Mouse (Mus musculus): ENCODE measurements at regions not wholly inside any gene's neighbourhood (a gene's known extent, or its start where the extent isn't known, plus 50 kb on each side); places are given as distances from the start of the nearest gene placed in this dataset.
A peak's percentile ranks its signal among the peaks of the same experiment; 100 is the strongest.

- no peak for ATAC-seq (ENCODE audit: low FRiP score, low TSS enrichment)
- no peaks in the 10 kb centered on the region for H3K27me3 ChIP-seq (ENCODE audit: insufficient read depth, low read length)
Measured at GRCm38 (mm10) chr7:78003086-78003485, 734.7 kb downstream of the Ntrk3 start.

GRCm38 (mm10) chr7:77993840-77994239 is 744.0 kb downstream of the Ntrk3 start:
- no peak overlapping the region for H3K27ac ChIP-seq (ENCODE audit: low read length)
- 81% methylated on average over 2 of the region's 2 CpGs for whole genome bisulfite sequencing
- no peak overlapping the region for H3K9ac ChIP-seq (replicated peaks; ENCODE audit: low read length)
- no peaks in the 10 kb centered on the region for H3K4me1 ChIP-seq (ENCODE audit: insufficient read depth, low read length)
- H3K9me3 ChIP-seq (ENCODE audit: low read length) = no peaks in the 10 kb centered on the region
- H3K36me3 ChIP-seq (ENCODE audit: insufficient read depth, low read length) = no peaks in the 10 kb centered on the region
- no peaks in the 10 kb centered on the region for H3K27me3 ChIP-seq (ENCODE audit: insufficient read depth, low read length)
- no peak for ATAC-seq (ENCODE audit: low FRiP score, low TSS enrichment)
- no peak overlapping the region for H3K4me2 ChIP-seq (replicated peaks; ENCODE audit: low read depth, low read length)
- no peak overlapping the region for H3K4me3 ChIP-seq (ENCODE audit: low read length)

More at GRCm38 (mm10) chr7:78003086-78003485, 734.7 kb downstream of the Ntrk3 start:
- Histone ChIP-seq H3K36me3 (ENCODE audit: insufficient read depth, low read length) (no peaks in the 10 kb centered on the region), H3K4me2 (replicated peaks; ENCODE audit: low read depth, low read length) (no peak overlapping the region), H3K27ac (ENCODE audit: low read length) (no peak overlapping the region), H3K4me1 (ENCODE audit: insufficient read depth, low read length) (no peaks in the 10 kb centered on the region), H3K4me3 (ENCODE audit: low read length) (no peak overlapping the region), H3K9me3 (ENCODE audit: low read length) (no peaks in the 10 kb centered on the region), H3K9ac (replicated peaks; ENCODE audit: low read length) (no peak overlapping the region)
- 81% methylated on average over 2 of the region's 2 CpGs for WGBS

- no peaks in the 10 kb centered on the region for H3K9me3 ChIP-seq (ENCODE audit: low read length)
- no peaks in the 10 kb centered on the region for H3K4me1 ChIP-seq (ENCODE audit: insufficient read depth, low read length)
- no peak overlapping the region for H3K4me2 ChIP-seq (replicated peaks; ENCODE audit: low read depth, low read length)
- no peak overlapping the region for H3K4me3 ChIP-seq (ENCODE audit: low read length)
- WGBS = 70% methylated on average over 10 of the region's 10 CpGs
- H3K27me3 ChIP-seq (ENCODE audit: insufficient read depth, low read length) = no peaks in the 10 kb centered on the region
- no peak for ATAC-seq (ENCODE audit: low FRiP score, low TSS enrichment)
- no peaks in the 10 kb centered on the region for H3K36me3 ChIP-seq (ENCODE audit: insufficient read depth, low read length)
- H3K27ac ChIP-seq (ENCODE audit: low read length) = no peak overlapping the region
- no peak overlapping the region for H3K9ac ChIP-seq (replicated peaks; ENCODE audit: low read length)
Measured at GRCm38 (mm10) chr7:77990150-77990549, 747.7 kb downstream of the Ntrk3 start.

- no peaks in the 10 kb centered on the region for H3K9me3 ChIP-seq (ENCODE audit: low read length)
- 53% methylated on average over 5 of the region's 5 CpGs for WGBS
- H3K27ac ChIP-seq (ENCODE audit: low read length) = no peak overlapping the region
- H3K4me3 ChIP-seq (ENCODE audit: low read length) = no peak overlapping the region
- H3K27me3 ChIP-seq (ENCODE audit: insufficient read depth, low read length) = no peaks in the 10 kb centered on the region
- ATAC-seq (ENCODE audit: low FRiP score, low TSS enrichment) = no peak
- no peaks in the 10 kb centered on the region for H3K4me1 ChIP-seq (ENCODE audit: insufficient read depth, low read length)
- H3K36me3 ChIP-seq (ENCODE audit: insufficient read depth, low read length) = no peaks in the 10 kb centered on the region
- no peak overlapping the region for H3K4me2 ChIP-seq (replicated peaks; ENCODE audit: low read depth, low read length)
- no peak overlapping the region for H3K9ac ChIP-seq (replicated peaks; ENCODE audit: low read length)
Measured at GRCm38 (mm10) chr7:77988177-77988576, 749.6 kb downstream of the Ntrk3 start.

- Histone ChIP-seq H3K27ac (ENCODE audit: low read length) (no peak overlapping the region), H3K9ac (replicated peaks; ENCODE audit: low read length) (no peak overlapping the region), H3K36me3 (ENCODE audit: insufficient read depth, low read length) (no peaks in the 10 kb centered on the region), H3K4me2 (replicated peaks; ENCODE audit: low read depth, low read length) (no peak overlapping the region), H3K9me3 (ENCODE audit: low read length) (0 out of 2 replicates have a peak, but pooled peaks cover under 1% of the 10 kb centered on the region), H3K4me1 (ENCODE audit: insufficient read depth, low read length) (no peaks in the 10 kb centered on the region), H3K27me3 (ENCODE audit: insufficient read depth, low read length) (no peaks in the 10 kb centered on the region), H3K4me3 (ENCODE audit: low read length) (no peak overlapping the region)
- no peak for ATAC-seq (ENCODE audit: low FRiP score, low TSS enrichment)
- WGBS = 71% methylated on average over 2 of the region's 2 CpGs
Measured at GRCm38 (mm10) chr7:77966658-77967057, 771.2 kb downstream of the Ntrk3 start.

- H3K27ac ChIP-seq (ENCODE audit: low read length) = no peak overlapping the region
- H3K4me3 ChIP-seq (ENCODE audit: low read length) = no peak overlapping the region
- H3K36me3 ChIP-seq (ENCODE audit: insufficient read depth, low read length) = no peaks in the 10 kb centered on the region
- no peaks in the 10 kb centered on the region for H3K9me3 ChIP-seq (ENCODE audit: low read length)
- no peaks in the 10 kb centered on the region for H3K27me3 ChIP-seq (ENCODE audit: insufficient read depth, low read length)
- 45% methylated on average over 2 of the region's 2 CpGs for WGBS
- no peak for ATAC-seq (ENCODE audit: low FRiP score, low TSS enrichment)
- no peaks in the 10 kb centered on the region for H3K4me1 ChIP-seq (ENCODE audit: insufficient read depth, low read length)
- no peak overlapping the region for H3K4me2 ChIP-seq (replicated peaks; ENCODE audit: low read depth, low read length)
- H3K9ac ChIP-seq (replicated peaks; ENCODE audit: low read length) = no peak overlapping the region
Measured at GRCm38 (mm10) chr7:77933366-77933765, 804.4 kb downstream of the Ntrk3 start.

GRCm38 (mm10) chr7:77928479-77929467 is 809.0 kb downstream of the Ntrk3 start:
- WGBS = 67% methylated on average over 4 of the region's 4 CpGs
- H3K27ac ChIP-seq (ENCODE audit: low read length) = peak overlapping the region; percentile 8
- no peak overlapping the region for H3K4me3 ChIP-seq (ENCODE audit: low read length)
- H3K9me3 ChIP-seq (ENCODE audit: low read length) = no peaks in the 10 kb centered on the region
- no peaks in the 10 kb centered on the region for H3K36me3 ChIP-seq (ENCODE audit: insufficient read depth, low read length)
- H3K27me3 ChIP-seq (ENCODE audit: insufficient read depth, low read length) = no peaks in the 10 kb centered on the region
- H3K9ac ChIP-seq (replicated peaks; ENCODE audit: low read length) = no peak overlapping the region
- no peaks in the 10 kb centered on the region for H3K4me1 ChIP-seq (ENCODE audit: insufficient read depth, low read length)
- ATAC-seq (ENCODE audit: low FRiP score, low TSS enrichment) = peak; percentile 82
- no peak overlapping the region for H3K4me2 ChIP-seq (replicated peaks; ENCODE audit: low read depth, low read length)

- H3K4me3 ChIP-seq (ENCODE audit: low read length) = no peak overlapping the region
Measured at GRCm38 (mm10) chr7:77899231-77899630, 838.6 kb downstream of the Ntrk3 start.

GRCm38 (mm10) chr7:77888543-77888942 is 849.3 kb downstream of the Ntrk3 start:
- H3K27me3 ChIP-seq (ENCODE audit: insufficient read depth, low read length) = no peaks in the 10 kb centered on the region
- H3K9ac ChIP-seq (replicated peaks; ENCODE audit: low read length) = no peak overlapping the region
- no peaks in the 10 kb centered on the region for H3K4me1 ChIP-seq (ENCODE audit: insufficient read depth, low read length)
- no peak overlapping the region for H3K27ac ChIP-seq (ENCODE audit: low read length)
- 75% methylated on average over 2 of the region's 2 CpGs for WGBS
- no peaks in the 10 kb centered on the region for H3K9me3 ChIP-seq (ENCODE audit: low read length)
- H3K36me3 ChIP-seq (ENCODE audit: insufficient read depth, low read length) = no peaks in the 10 kb centered on the region
- H3K4me2 ChIP-seq (replicated peaks; ENCODE audit: low read depth, low read length) = no peak overlapping the region
- no peak for ATAC-seq (ENCODE audit: low FRiP score, low TSS enrichment)
- no peak overlapping the region for H3K4me3 ChIP-seq (ENCODE audit: low read length)

More at GRCm38 (mm10) chr7:77899231-77899630, 838.6 kb downstream of the Ntrk3 start:
- Histone ChIP-seq H3K4me2 (replicated peaks; ENCODE audit: low read depth, low read length) (no peak overlapping the region), H3K27me3 (ENCODE audit: insufficient read depth, low read length) (no peaks in the 10 kb centered on the region), H3K9me3 (ENCODE audit: low read length) (no peaks in the 10 kb centered on the region), H3K27ac (ENCODE audit: low read length) (no peak overlapping the region), H3K9ac (replicated peaks; ENCODE audit: low read length) (no peak overlapping the region), H3K4me1 (ENCODE audit: insufficient read depth, low read length) (no peaks in the 10 kb centered on the region), H3K36me3 (ENCODE audit: insufficient read depth, low read length) (no peaks in the 10 kb centered on the region)
- 69% methylated on average over 7 of the region's 7 CpGs for WGBS
- no peak for ATAC-seq (ENCODE audit: low FRiP score, low TSS enrichment)
